17 mouse cellular contexts compared by ENCODE assay signal in the genomic region with DNA sequence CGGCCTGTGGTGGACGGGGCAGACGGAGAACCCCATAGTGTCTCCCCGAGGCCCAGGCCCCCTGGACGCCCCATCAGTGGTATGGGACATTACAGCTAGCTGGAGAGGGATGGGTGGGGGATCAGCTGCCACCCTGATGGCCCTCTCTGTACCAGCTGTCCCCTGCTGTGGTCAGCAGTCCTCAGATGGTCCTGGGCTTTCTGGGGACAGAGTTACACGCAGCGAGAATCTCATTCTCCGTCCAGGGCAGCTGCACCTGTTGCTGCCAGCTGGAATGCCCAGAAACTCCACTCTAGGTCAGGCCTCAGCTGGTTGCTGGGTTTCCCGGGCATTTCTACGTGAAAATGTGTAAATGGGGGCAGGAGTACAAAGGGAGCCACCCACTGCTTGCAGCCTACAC. TPM values are rescaled to one million over a fixed set of nuclear protein-coding genes. Genes with fewer than 3 reads are reported as not detected.
"Had no signal": no experiment of that assay in that cellular context is flagged by ENCODE, and none has a peak within 500 bp of the region (broad histone marks: within the 10 kb centered on the region; RNA-seq: fewer than 3 reads in every experiment).

No protein-coding gene starts in this region.

- H3K27me3 ChIP-seq: midbrain, embryonic 12.5 days; neural tube, embryonic 12.5 days had no signal

- H3K4me2 ChIP-seq: lung, embryonic 14.5 days; midbrain, embryonic 12.5 days; neural tube, embryonic 12.5 days had no signal

- DNase-seq: lung, adult 18-20 months; lung, embryonic 14.5 days; lung, postnatal 10 days; lung, postnatal 4 days; midbrain, embryonic 14.5 days; retina, postnatal 1 day; right cerebral cortex, adult 18-20 months; right cerebral cortex, postnatal 25 days; right cerebral cortex, postnatal 4 days; spleen, adult 18-20 months; thymus, adult 18-20 months; thymus, postnatal 14 days; thymus, postnatal 36 days had no signal

- H3K27ac ChIP-seq: midbrain, embryonic 10.5 days; midbrain, embryonic 12.5 days; neural tube, embryonic 12.5 days had no signal

- H3K4me3 ChIP-seq: midbrain, embryonic 10.5 days; midbrain, embryonic 12.5 days; neural tube, embryonic 12.5 days had no signal

RNA-seq across cellular contexts. Expression of a gene that starts 21.0 kb away (rescaled TPM):
- total RNA-seq: megakaryocyte-erythroid progenitor cell, adult 5-6 weeks had no signal
